Mouse (Mus musculus): ENCODE measurements around the gene Bank1. TPM values are rescaled to one million over a fixed set of nuclear protein-coding genes. Genes with fewer than 3 reads are reported as not detected.
"Not testable (repeated sequence)": the region's sequence is repeated elsewhere in the genome, so short reads cannot be mapped to it uniquely, and the experiment has no call there.

The Bank1 gene
- polyA plus RNA-seq, 1 experiment from 2014 or later = 0.33 TPM

- Histone ChIP-seq H3K4me3 (no peak overlapping the region), H3K4me1 (no peaks in the 10 kb centered on the region), H3K27ac (no peak overlapping the region), H3K27me3 (ENCODE audit: insufficient read depth, poor library complexity, severe bottlenecking) (no peaks in the 10 kb centered on the region), H3K9me3 (no peaks in the 10 kb centered on the region), H3K36me3 (no peaks in the 10 kb centered on the region)
- 86% methylated on average over 1 of the region's 1 CpGs for WGBS
- DNase-seq (ENCODE audit: low spot score) = no peak
Observed at GRCm38 (mm10) chr3:136308487-136308886, 17.4 kb downstream of the Bank1 start.

GRCm38 (mm10) chr3:136306564-136307158, 19.2 kb downstream of the Bank1 start:
- Histone ChIP-seq H3K4me3 (no peak overlapping the region), H3K9me3 (no peaks in the 10 kb centered on the region), H3K36me3 (no peaks in the 10 kb centered on the region), H3K27ac (no peak overlapping the region), H3K27me3 (ENCODE audit: insufficient read depth, poor library complexity, severe bottlenecking) (no peaks in the 10 kb centered on the region), H3K4me1 (no peaks in the 10 kb centered on the region)
- 76% methylated on average over 5 of the region's 5 CpGs for WGBS
- no peak for DNase-seq (ENCODE audit: low spot score)

GRCm38 (mm10) chr3:136302541-136302940, 23.3 kb downstream of the Bank1 start:
- Histone ChIP-seq H3K36me3 (no peaks in the 10 kb centered on the region), H3K4me1 (no peaks in the 10 kb centered on the region), H3K4me3 (no peak overlapping the region), H3K27me3 (ENCODE audit: insufficient read depth, poor library complexity, severe bottlenecking) (no peaks in the 10 kb centered on the region), H3K27ac (no peak overlapping the region), H3K9me3 (no peaks in the 10 kb centered on the region)
- no peak for DNase-seq (ENCODE audit: low spot score)
- WGBS = 39% methylated on average over 1 of the region's 1 CpGs

GRCm38 (mm10) chr3:136300810-136301209, 25.1 kb downstream of the Bank1 start:
- H3K27ac ChIP-seq; H3K9me3 ChIP-seq; DNase-seq (ENCODE audit: low spot score); H3K27me3 ChIP-seq (ENCODE audit: insufficient read depth, poor library complexity, severe bottlenecking); H3K4me3 ChIP-seq; H3K4me1 ChIP-seq; H3K36me3 ChIP-seq: not testable (repeated sequence)
- WGBS = 82% methylated on average over 2 of the region's 2 CpGs

GRCm38 (mm10) chr3:136297355-136297754, 28.5 kb downstream of the Bank1 start:
- 78% methylated on average over 2 of the region's 2 CpGs for WGBS
- Histone ChIP-seq H3K4me3 (no peak overlapping the region), H3K27ac (no peak overlapping the region), H3K9me3 (no peaks in the 10 kb centered on the region), H3K36me3 (no peaks in the 10 kb centered on the region), H3K27me3 (ENCODE audit: insufficient read depth, poor library complexity, severe bottlenecking) (no peaks in the 10 kb centered on the region), H3K4me1 (no peaks in the 10 kb centered on the region)
- DNase-seq (ENCODE audit: low spot score) = no peak

- no peak overlapping the region for H3K4me3 ChIP-seq
- no peaks in the 10 kb centered on the region for H3K27me3 ChIP-seq (ENCODE audit: insufficient read depth, poor library complexity, severe bottlenecking)
- no peak for DNase-seq (ENCODE audit: low spot score)
- no peaks in the 10 kb centered on the region for H3K9me3 ChIP-seq
- H3K27ac ChIP-seq = no peak overlapping the region
- H3K36me3 ChIP-seq = no peaks in the 10 kb centered on the region
- 66% methylated on average over 2 of the region's 2 CpGs for WGBS
- no peaks in the 10 kb centered on the region for H3K4me1 ChIP-seq
Observed at GRCm38 (mm10) chr3:136295250-136295649, 30.6 kb downstream of the Bank1 start.

GRCm38 (mm10) chr3:136287883-136288282, 38.0 kb downstream of the Bank1 start:
- Histone ChIP-seq H3K27me3 (ENCODE audit: insufficient read depth, poor library complexity, severe bottlenecking) (no peaks in the 10 kb centered on the region), H3K9me3 (no peaks in the 10 kb centered on the region), H3K4me3 (no peak overlapping the region), H3K4me1 (no peaks in the 10 kb centered on the region), H3K36me3 (no peaks in the 10 kb centered on the region), H3K27ac (no peak overlapping the region)
- DNase-seq (ENCODE audit: low spot score) = no peak
- 71% methylated on average over 2 of the region's 2 CpGs for WGBS

- Histone ChIP-seq H3K4me3 (no peak overlapping the region), H3K4me1 (no peaks in the 10 kb centered on the region), H3K27me3 (ENCODE audit: insufficient read depth, poor library complexity, severe bottlenecking) (no peaks in the 10 kb centered on the region), H3K27ac (no peak overlapping the region), H3K36me3 (no peaks in the 10 kb centered on the region), H3K9me3 (no peaks in the 10 kb centered on the region)
- WGBS = 81% methylated on average over 8 of the region's 8 CpGs
- DNase-seq (ENCODE audit: low spot score) = no peak
Observed at GRCm38 (mm10) chr3:136264969-136265595, 60.8 kb downstream of the Bank1 start.

GRCm38 (mm10) chr3:136257761-136258160, 68.1 kb downstream of the Bank1 start:
- DNase-seq (ENCODE audit: low spot score) = no peak
- no peaks in the 10 kb centered on the region for H3K27me3 ChIP-seq (ENCODE audit: insufficient read depth, poor library complexity, severe bottlenecking)
- 78% methylated on average over 3 of the region's 3 CpGs for WGBS
- no peak overlapping the region for H3K27ac ChIP-seq
- no peak overlapping the region for H3K4me3 ChIP-seq
- no peaks in the 10 kb centered on the region for H3K4me1 ChIP-seq
- H3K36me3 ChIP-seq = no peaks in the 10 kb centered on the region
- no peaks in the 10 kb centered on the region for H3K9me3 ChIP-seq

GRCm38 (mm10) chr3:136254713-136255112, 71.2 kb downstream of the Bank1 start:
- no peaks in the 10 kb centered on the region for H3K27me3 ChIP-seq (ENCODE audit: insufficient read depth, poor library complexity, severe bottlenecking)
- no peaks in the 10 kb centered on the region for H3K36me3 ChIP-seq
- H3K9me3 ChIP-seq = no peaks in the 10 kb centered on the region
- no peak overlapping the region for H3K4me3 ChIP-seq
- no peak overlapping the region for H3K27ac ChIP-seq
- DNase-seq (ENCODE audit: low spot score) = no peak
- 40% methylated on average over 2 of the region's 2 CpGs for whole genome bisulfite sequencing
- no peaks in the 10 kb centered on the region for H3K4me1 ChIP-seq

GRCm38 (mm10) chr3:136252820-136253219, 73.0 kb downstream of the Bank1 start:
- H3K27me3 ChIP-seq (ENCODE audit: insufficient read depth, poor library complexity, severe bottlenecking) = no peaks in the 10 kb centered on the region
- no peaks in the 10 kb centered on the region for H3K4me1 ChIP-seq
- no peaks in the 10 kb centered on the region for H3K36me3 ChIP-seq
- WGBS = 71% methylated on average over 4 of the region's 4 CpGs
- no peak overlapping the region for H3K4me3 ChIP-seq
- no peak overlapping the region for H3K27ac ChIP-seq
- DNase-seq (ENCODE audit: low spot score) = no peak
- H3K9me3 ChIP-seq = no peaks in the 10 kb centered on the region

- 77% methylated on average over 4 of the region's 4 CpGs for WGBS
- Histone ChIP-seq H3K27me3 (ENCODE audit: insufficient read depth, poor library complexity, severe bottlenecking) (no peaks in the 10 kb centered on the region), H3K9me3 (no peaks in the 10 kb centered on the region), H3K27ac (no peak overlapping the region), H3K4me3 (no peak overlapping the region), H3K36me3 (no peaks in the 10 kb centered on the region), H3K4me1 (no peaks in the 10 kb centered on the region)
- no peak for DNase-seq (ENCODE audit: low spot score)
Observed at GRCm38 (mm10) chr3:136251578-136251977, 74.3 kb downstream of the Bank1 start.

GRCm38 (mm10) chr3:136247331-136247730, 78.5 kb downstream of the Bank1 start:
- Histone ChIP-seq H3K4me1 (no peaks in the 10 kb centered on the region), H3K36me3 (no peaks in the 10 kb centered on the region), H3K4me3 (no peak overlapping the region), H3K9me3 (no peaks in the 10 kb centered on the region), H3K27me3 (ENCODE audit: insufficient read depth, poor library complexity, severe bottlenecking) (no peaks in the 10 kb centered on the region), H3K27ac (no peak overlapping the region)
- 79% methylated on average over 5 of the region's 5 CpGs for WGBS
- DNase-seq (ENCODE audit: low spot score) = no peak

GRCm38 (mm10) chr3:136244931-136245330, 80.9 kb downstream of the Bank1 start:
- Histone ChIP-seq H3K4me1 (no peaks in the 10 kb centered on the region), H3K36me3 (no peaks in the 10 kb centered on the region), H3K27me3 (ENCODE audit: insufficient read depth, poor library complexity, severe bottlenecking) (no peaks in the 10 kb centered on the region), H3K27ac (no peak overlapping the region), H3K9me3 (no peaks in the 10 kb centered on the region), H3K4me3 (no peak overlapping the region)
- DNase-seq (ENCODE audit: low spot score) = no peak
- 75% methylated on average over 2 of the region's 2 CpGs for WGBS
